Mouse (Mus musculus): ENCODE results near the gene Acacb.

Acacb gene

DNA sequence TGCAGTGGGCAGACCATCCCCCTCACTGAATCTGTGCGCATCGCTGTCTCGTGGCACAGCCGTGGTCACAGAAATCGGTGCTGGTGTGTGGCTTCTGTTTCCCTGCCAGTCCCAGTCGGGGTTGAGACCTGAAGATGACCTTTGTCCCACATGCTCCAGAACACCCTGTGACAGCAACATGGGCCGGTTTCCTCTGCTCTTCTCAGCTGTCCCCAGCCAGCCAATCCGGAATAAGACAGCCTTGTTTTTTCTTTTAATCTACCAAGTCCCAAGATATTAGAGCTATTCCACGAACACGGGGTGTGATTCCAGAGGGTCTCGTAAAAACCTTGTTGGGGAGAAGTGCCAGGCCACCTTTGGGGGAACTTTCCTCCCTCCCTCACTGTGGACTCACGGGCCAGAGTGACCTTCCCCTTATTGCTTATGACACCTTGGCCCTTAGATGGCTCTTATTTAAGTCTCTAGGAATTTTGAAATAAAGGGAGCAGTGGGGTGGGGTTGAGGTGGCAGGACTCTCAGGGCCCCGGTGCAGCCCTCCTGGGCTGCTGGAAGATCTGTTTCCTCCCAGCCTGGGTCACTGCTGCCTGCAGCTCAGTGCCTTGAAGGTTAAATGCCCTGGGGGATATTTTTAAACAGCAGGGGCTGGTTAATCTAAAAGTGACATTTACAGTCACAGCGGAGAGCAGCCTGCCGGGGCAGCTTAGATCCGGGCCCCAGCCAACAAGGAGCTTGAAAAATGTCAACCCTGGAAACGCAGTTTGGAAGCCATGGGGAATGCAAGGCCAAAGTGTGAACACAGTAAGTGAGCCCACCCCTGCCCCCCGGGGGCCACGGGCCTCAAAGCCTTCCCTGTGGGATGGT, at the start of gene Acacb:
TSS of gene Acacb (plus strand) at position 508 of the 861 bp plus-strand sequence.
- DNase-seq: no peak

DNA sequence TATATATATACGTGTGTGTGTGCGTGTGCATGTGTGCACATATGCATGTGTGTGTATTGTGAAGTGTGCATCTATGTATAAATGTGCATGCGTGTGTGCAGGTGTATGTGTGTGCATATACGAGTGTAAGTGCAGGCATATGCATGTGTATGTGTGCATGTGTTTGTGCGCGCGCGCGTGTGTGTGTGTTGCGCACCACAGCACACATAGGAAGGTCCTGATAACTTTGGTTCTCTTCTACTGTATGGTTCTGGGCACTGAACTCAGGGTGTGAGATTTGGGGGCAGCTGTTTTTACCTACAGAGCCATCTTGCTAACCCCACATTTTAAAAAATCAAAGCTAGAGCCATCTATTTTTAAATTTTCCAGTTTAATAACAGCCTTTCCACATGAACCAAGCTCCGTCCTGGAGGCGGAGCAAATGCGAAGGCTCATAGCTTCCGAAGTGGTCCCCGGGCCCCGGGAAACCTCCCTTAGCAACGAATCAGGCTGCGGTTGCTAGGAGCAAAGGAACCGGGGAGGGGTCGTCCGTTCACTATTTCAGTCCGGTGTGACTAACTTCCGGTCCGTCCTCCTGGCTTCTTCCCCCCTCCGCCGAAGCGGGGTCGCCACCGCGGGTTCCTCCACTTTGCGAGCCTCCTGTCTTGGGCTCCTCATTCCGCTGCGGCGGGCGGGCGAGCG, 46.5 kb upstream of the Acacb start:
- DNase-seq: peak; percentile 93

DNA sequence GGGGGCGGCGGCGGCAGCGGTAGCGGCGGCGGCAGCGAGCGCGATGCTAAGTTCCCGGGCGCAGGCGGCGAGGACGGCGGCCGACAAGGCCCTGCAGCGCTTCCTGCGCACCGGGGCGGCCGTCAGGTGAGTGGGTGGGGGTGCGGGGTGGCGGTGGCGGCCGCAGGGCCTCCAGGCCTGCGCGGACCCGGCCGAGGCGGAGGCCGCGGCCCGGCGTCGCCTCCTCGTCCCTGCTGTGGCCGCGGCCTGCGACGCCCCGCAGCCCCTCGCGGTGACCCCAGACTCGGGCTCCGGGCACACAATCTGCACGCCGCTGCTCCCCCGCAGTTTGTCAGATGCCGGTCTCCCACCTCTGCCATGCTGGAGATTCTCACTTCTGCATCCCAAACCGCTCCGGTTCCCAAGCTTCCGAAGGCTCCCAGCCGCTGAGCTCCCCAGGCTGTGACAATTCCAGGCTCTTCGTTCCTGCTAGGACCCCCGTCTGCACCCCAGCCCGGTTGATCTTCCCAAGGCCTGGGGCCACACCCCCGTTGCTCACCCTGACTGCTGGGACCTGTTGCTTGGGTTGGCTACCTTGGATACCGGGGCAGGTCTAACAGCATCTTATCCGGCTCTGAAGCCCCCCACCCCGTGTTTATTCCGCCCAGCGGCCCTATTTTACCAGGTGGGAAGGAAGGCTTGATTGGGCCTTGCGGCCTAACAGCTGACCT, 45.8 kb upstream of the Acacb start:
- no peak for DNase-seq

DNA sequence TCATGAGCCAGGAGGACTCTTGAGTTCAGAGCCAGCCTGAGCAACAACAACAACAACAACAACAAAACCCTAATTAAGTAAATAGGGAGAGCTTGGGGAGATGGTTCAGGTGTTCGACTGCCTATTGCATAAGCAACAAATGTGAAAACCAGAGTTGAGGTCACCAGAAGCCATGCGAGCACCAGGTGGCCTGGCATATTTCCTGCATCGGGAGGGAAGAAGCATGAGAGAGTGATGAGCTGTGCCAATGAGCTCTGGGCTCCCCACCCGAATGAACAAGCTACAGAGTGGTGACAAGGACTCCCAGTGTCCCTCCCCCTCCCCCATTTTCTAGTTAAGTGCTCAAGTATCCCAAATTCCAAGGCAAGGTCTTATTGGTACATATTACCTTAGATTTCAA, 44.5 kb upstream of the Acacb start:
- DNase-seq: no peak

DNA sequence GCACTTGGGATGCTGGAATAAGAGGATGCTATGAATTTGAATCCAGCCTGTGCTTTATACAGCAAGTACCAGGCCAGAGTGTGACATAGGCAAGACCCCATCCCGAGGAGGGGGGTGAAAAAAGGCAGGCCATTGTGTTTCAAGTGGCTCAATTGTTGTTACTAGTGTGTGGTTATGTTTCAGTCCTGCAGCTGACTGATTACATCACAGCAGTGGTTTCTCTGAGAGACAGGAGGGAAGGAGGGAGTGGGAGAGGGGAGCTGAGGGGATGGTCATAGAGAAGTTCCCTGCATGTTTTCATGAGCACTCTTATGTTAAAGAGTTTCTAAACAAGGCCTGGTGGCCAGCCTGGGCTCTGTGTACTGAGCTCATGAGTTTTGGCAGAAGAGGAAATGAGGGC, 43.5 kb upstream of the Acacb start:
- no peak for DNase-seq

DNA sequence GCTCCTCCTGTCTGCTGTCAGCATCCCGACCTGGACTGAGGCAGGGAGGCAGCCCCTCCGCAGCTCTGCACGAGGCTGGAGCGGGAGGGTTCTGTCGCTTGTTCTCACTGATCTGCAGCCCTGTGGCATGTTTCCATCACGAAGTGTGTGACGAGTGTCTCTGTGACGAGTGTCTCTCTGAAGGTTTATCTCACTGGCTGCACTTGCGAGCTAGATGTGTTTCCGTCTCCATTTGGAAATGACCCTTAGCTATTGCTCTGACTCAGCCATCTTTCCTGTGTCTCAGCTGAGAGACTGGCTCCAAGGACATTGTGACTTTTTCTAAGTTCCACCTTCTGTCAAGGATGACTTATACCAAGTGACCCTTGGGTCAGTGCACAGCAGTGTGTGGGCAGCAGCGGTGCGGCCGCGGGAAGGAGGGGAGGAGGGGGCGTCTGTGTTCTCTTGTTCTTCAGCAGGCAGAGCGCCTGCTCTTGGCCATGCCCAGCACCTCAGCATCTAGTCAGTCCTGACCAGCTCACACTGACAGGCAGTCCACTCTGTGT, 39.9 kb upstream of the Acacb start:
- DNase-seq: no peak

DNA sequence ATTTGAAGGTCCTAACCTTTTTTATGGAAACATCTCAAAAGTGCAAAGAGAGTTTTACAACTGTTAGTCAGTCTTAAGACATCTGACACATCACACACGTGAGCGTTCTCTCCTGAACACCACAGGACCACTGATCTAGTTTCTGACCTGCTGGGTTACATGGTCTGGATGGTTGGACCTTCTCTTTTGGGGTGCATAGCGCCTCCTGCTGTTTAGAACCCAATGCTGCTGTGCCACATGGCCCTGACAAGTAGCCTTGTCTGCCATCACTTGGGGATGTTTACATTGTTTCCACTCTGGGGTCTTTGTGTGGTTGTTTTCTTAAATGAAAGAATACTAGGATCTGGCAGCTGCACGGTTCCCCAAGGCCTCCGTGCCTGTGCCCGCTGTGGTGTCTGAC, 33.0 kb upstream of the Acacb start:
- no peak for DNase-seq

DNA sequence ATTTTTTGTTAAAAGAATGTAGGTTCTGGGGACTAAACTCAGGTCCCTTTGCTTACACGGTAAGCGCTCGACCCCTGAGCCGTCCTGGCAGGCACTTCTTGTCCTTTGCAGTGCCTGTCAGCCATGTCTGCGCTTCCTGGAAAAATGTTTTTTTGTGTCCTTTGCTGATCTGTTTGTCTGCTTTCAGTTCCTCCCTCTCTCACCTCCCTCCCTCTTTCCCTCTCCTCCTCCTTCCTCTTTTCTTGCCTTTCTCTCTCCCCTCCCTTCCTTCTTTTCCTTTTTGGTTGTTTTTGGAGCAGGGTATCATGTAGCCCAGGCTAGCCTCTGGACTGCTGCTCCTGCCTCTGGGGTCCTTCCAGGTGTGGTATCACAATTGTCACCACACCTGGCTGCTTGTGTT, 31.3 kb upstream of the Acacb start:
- DNase-seq: no peak

DNA sequence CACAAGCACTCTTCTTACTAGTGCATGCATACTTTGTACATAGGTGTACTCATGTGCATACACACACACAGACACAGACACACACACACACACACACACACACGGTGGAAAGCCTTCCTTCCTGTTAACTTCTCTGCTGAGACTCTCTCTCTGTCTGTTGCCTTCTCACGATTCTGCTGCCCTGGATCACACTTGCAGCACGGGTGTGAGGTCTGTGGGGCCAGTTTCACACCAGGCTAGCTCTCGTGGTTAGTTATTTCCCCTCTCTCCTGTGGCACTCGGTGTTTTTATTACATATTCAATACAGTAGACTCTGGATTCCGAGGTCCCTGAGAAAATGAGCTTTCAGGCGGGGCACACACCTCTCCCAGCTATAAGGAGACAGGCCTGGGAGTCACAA, 29.7 kb upstream of the Acacb start:
- no peak for DNase-seq

DNA sequence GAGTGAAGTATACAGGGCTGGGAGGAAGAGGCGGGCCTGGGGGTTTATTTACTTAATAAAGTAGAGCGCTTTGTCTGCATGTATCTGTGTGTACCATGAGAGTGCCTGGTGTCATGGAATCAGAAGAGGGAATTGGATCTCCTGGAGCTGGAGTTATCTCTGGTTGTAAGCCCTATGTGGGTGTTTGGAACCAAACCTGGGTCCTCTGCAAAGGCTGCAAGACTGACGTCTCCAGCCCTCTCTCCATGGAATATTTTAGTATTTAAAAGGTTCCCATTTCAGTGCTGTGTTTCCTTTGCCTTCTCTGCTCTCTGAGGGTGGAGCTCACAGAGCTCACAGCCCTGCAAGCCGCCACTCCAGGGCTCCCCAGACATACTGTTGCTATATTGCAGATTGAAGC, 26.5 kb upstream of the Acacb start:
- DNase-seq: no peak

DNA sequence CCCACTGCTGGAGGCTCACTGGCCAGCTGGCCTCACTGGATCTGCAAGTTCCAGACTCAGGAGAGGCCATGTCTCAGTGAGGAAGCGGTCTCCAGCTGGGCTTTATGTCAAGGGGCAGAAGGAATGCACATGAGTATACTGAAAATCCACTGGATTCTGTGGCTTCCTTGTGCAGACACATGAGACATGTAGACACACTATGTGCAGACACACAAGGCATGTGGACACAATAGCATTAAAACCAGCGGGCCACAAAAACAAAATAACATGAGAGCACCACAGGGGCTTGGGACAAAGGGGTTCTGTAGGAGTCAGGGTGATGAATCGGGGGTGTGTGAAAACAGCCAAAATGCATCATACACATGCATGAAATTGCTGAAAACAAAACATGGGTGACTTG, 20.3 kb upstream of the Acacb start:
- no peak for DNase-seq

DNA sequence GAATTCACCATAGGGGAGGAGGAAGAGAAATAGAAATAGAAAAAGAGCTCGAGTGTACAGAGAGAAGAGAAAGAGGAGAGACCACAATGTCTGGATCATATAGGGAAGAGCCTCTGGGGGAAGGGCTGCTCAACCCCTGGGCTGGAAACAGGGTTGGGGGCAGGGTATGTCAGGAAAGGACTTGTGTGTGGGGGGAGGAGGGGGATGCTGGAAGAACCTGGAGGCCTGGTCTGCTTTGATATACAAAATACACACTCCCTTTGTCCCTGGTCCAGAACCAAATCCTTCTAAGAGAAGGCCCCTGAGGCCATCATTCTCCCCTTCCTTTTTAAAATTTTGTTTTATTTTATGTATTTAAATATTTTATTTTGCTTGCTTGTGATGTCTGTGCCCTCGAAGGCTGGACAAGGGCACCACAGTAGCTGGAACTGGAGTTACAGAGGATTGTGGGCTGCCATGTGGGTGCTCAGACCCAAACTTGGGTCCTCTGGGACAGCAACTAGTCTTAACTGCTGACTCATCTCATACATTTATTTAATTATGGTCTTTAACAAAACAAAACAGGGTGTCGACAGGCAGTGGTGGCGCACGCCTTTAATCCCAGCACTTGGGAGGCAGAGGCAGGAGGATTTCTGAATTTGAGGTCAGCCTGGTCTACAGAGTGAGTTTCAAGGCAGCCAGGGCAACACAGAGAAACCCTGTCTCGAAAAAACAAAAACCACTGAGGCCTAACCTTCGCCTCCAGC, 19.7 kb upstream of the Acacb start:
- no peak for DNase-seq

DNA sequence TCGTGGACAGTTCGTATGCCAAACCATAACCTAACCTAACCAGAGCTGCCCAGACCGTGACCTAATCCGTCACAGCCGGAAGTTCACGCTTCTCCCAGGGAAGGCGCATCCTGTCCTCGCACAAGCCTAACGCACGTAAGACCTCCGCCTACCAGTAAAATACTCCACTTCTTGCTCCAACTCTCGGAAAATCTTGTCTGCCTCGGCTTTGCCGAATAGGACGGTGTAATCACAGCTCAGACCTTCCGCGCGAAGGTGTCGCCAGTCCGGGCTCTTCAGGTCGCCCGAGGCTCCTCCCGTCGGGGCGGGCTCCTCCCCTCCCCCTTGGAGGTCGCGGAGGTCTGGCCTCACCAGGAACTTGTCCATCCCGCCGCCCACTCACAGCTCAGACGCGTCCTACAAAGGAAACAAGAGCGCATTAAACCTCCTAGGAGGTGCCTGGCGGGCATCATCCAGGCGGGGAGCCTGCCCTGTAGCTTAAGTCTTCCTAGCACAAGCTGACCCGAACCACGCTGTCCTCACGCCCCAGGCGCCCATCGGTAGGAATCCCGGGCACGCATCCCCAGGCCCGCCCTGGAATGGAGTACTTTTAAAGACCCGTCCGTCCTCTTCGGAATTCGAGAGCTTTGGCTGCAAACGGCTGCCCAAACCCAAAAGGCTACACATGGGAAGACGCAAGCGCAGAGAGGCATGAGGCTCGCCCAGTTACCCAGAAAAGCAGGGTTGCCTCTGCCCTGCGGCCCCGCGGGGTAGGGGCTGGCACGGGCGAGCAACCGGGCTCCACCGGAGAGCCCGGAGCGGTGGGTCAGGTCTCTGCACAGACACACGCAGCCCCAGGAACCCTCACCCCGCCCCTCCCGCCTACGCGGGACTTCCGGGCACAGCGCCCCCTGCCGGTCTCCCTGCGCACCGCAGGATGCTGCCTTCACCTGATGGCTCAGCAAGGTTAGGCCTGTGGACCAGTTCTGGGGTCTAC, 18.7 kb upstream of the Acacb start, which contains the start of gene Alkbh2:
TSS of gene Alkbh2 (minus strand) at position 845 of the 976 bp plus-strand sequence.
- peak; percentile 92 for DNase-seq

DNA sequence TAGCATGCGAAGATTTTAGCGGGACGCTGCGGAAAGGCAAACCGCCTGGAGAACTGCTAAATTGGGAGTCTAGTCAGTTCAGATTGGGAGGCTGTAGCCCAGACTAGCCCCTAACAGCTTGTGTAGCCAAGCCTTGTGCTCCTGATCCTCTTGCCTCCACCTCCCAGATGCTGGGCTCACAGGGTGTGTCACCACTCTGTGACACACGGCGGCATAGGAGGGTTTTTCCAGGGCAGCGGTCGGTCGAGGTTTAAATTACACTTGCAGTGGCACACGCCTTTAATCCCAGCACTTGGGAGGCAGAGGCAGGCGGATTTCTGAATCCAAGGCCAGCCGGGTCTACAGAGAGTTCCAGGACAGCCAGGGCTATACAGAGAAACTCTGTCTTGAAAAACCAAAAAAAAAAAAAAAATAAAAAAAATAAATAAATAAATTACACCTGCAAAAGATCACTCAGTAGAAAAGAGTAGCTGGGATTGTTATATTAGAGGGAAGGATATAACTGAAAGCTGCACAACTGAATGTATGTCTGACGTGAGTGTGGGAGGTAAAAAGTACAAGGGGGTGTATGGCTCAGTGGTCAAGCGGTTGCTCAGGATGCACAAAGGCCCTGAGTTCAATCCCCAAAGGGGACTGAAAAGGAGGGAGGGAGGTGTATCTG, 16.7 kb upstream of the Acacb start:
- peak; percentile 8 for DNase-seq

DNA sequence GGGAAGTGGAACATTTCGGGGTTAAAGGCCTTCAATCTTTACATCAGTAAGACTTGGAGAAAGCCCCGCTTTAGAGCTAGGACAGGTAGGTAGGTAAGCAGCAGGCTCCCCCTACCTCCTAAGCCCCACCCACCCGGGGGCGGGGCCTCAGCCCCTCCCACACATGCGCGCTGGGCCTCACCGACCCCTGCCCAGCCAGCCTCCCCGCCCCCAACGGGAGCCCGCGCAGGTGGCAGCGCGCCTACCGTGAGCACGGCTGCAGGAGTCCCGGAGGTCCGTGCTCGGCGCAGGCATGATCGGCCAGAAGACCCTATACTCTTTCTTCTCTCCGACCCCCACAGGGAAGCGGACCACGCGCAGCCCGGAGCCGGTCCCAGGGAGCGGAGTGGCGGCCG, 16.1 kb upstream of the Acacb start, which contains the start of gene Ung:
TSS of gene Ung (plus strand) at position 176 of the 395 bp plus-strand sequence.
- peak; percentile 86 for DNase-seq

DNA sequence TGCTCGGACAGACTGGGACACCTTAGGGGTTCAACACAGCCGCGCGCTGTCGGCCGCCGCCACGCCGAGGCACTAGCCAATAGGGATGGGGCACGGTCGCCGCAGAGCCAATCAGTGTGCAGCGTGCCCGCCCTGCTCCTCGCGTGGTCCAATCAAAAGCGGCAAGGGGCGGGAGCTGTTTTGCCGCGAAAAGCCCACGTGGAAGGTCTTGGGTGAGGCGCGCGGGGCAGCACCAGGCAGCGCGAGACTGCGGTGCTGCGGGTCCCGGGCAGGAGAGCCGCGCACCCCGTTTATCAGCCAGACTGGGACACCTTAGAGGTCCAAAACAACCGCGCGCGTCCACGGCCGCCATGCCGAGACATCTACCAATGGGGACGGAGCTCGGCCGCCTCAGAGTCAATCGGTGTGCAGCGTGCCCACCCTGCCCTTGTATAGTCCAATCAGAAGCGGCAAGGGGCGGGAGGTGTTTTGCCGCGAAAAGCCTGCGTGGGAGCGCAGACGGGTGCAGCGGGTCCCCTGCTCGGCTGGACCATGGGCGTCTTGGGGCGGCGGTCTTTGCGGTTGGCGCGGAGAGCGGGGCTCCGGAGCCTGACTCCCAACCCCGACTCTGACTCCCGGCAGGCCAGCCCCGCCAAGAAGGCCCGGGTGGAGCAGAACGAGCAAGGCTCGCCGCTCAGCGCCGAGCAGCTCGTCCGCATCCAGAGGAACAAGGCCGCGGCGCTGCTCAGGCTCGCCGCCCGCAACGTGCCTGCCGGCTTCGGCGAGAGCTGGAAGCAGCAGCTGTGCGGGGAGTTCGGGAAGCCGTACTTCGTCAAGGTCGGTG, 15.4 kb upstream of the Acacb start:
- peak; percentile 94 for DNase-seq

DNA sequence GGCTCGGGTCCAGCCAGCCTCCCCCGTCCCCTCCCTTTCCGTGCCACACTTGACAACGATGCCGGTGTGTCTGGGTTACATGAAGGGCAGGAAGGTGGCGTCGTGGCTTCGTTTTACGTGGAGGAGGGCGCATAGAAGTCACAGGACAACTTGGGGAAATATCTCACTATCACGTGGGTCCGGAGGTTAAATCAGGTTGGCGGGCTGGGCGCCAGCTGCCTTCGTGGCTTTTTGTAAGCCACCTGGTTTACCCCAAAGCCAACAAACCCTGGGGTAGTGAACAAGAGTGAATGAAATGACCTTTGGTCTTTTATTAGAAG, 14.9 kb upstream of the Acacb start:
- peak; percentile 65 for DNase-seq

DNA sequence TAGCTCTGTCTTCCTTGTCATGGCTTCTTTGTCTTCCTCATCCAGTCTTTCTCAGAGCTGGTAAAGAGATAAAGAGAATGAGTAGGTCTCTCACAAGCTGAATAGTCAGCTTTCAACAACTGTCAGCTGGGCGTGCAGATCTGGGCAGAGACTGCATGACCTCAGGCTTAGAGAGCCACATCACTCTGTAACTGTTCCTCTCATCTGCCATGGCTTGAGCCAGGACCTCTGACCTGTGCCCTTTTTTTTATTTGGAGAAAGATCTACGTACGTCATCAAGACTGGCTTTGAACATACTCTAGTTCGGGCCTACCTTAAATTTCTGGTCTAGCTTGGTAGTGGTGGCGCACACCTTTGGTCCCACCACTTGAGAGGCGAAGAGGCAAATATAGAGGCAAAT, 13.5 kb upstream of the Acacb start:
- no peak for DNase-seq

DNA sequence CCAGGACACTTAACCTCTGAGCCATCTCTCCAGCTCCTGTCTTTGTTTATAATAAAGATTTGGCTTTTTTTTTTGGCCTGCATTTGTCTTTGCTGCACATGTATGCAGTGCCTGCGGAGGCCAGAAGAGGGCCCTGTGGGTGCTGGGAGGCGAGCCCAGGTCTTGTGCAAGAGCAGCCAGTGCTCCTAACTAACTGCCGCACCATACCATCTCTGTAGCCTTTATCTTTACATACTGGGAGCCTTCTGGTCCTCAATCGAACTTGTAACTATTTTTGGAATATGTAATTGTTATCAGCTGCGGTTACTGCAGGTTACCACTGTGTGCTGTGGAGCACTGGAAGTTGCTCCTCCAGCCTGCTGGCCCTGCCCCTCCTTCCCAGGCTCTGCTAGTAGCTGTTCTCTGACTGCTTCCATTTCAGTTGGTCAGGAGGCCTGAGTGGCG, 12.2 kb upstream of the Acacb start:
- DNase-seq: peak; percentile 23

DNA sequence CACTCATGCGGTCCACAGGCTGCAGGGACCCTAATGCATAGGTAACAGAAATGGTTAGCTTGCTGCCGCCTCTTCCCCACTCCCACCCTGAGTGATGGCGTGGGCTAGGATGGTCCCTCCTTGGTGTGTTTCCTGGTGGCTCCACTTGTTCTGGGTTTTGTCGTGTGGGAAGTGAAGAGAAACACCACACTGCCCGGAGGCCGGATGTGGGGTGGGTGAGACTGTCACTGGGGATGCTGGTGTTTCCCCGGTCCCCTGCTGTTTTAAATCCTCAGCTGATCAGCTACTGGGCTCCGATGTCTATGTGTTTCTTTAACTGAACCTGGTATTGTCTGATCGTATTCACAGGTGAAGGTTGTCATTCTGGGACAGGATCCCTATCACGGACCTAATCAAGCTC, 10.8 kb upstream of the Acacb start:
- no peak for DNase-seq
